Mouse (Mus musculus) forebrain, postnatal 0 days (tissue): ENCODE results near the gene Gm17428. TPM values are rescaled to one million over a fixed set of nuclear protein-coding genes. Genes with fewer than 3 reads are reported as not detected.

Experiments
- ATAC-seq: fragments of 200-750 bp; cut with Nextera tagmentation; 2 replicates; pipeline ENCODE4 v1.8.0; 2017; ENCODE audit warnings: mild to moderate bottlenecking, moderate library complexity
- DNase-seq: peaks from one replicate; pipeline ENCODE4 v3.0.0-alpha.2; 2015
- H3K27ac ChIP-seq: fragments of 300-500 bp; sonication (generic); 2 replicates; pipeline ENCODE4 v1.5.1; 2014; ENCODE audit warnings: low read depth, mild to moderate bottlenecking, antibody characterized with exemption, low read length, moderate library complexity, mixed read lengths
- H3K27me3 ChIP-seq: fragments of 300-500 bp; sonication (generic); 2 replicates; pipeline ENCODE4 v1.6.1; 2014; ENCODE audit warnings: mild to moderate bottlenecking, low read length, mixed read lengths; ENCODE audit not compliant: insufficient read depth
- H3K36me3 ChIP-seq: fragments of 300-500 bp; sonication (generic); 2 replicates; pipeline ENCODE4 v1.6.1; 2014; ENCODE audit warnings: mild to moderate bottlenecking, moderate library complexity; ENCODE audit not compliant: insufficient read depth
- H3K4me1 ChIP-seq: fragments of 300-500 bp; sonication (generic); 2 replicates; pipeline ENCODE4 v1.6.1; 2014; ENCODE audit warnings: antibody characterized with exemption; ENCODE audit not compliant: insufficient read depth
- H3K4me2 ChIP-seq: fragments of 300-500 bp; sonication (generic); 2 replicates; pipeline ENCODE4 v1.6.1; 2014; ENCODE audit warnings: low read depth, mild to moderate bottlenecking, moderate library complexity
- H3K4me3 ChIP-seq: fragments of 300-500 bp; sonication (generic); 2 replicates; pipeline ENCODE4 v1.5.1; 2014; ENCODE audit warnings: low read depth, low read length, mixed read lengths
- H3K9ac ChIP-seq: fragments of 300-500 bp; sonication (generic); 2 replicates; pipeline ENCODE4 v1.6.1; 2014; ENCODE audit warnings: mild to moderate bottlenecking
- H3K9me3 ChIP-seq: fragments of 300-500 bp; sonication (generic); 2 replicates; pipeline ENCODE4 v1.6.1; 2016; ENCODE audit warnings: low read length
- CTCF ChIP-seq: sonication (generic); IDR thresholded peaks from 2 replicates; pipeline ENCODE4 v1.5.1; 2016; ENCODE audit warnings: antibody characterized with exemption, control low read depth, low read depth
- WGBS: fragments of 180-500 bp; shearing (Covaris S2); extraction: QIAGEN DNeasy Blood & Tissue Kit; methylation state at CpG from one replicate; pipeline ENCODE4 v1.1.7; 2014; 5-methylcytosine and 5-hydroxymethylcytosine counted together
- polyA plus RNA-seq: library from polyadenylated mRNA; unstranded; fragments of >200 nt; fragmentation: Nextera tagmentation; extraction: Ambion mirVana; gene quantifications from 2 replicates; pipeline ENCODE4 v1.2.1, GENCODE M21; 2015
- total RNA-seq: library from RNA; depleted of rRNA; stranded (reverse); fragments of >200 nt; gene quantifications from 2 replicates; pipeline ENCODE4 v1.2.3, GENCODE M21; 2014

The Gm17428 gene
- total and polyA plus RNA-seq, 2 experiments from 2014 or later = not detected

DNA sequence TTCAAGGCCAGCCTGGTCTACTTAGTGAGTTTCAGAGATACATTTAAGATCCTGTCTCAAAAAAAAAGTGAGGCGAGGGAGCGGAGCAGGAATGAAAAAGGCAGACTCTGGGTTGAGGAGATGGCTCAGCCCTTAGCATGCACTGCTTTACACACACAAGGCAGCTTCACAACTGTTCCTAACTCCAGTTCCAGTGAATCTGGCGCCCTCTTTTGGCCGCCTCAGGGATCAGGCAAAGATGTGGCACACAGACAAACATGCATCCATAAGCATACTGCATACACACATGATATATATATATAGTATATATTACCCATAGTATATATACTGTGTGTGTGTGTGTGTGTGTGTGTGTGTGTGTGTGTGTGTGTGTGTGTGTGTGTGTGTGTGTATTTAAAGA, 34.4 kb downstream of the Gm17428 start:
- peak; percentile 60 for TF ChIP-seq CTCF
- Histone ChIP-seq H3K9ac (no peak overlapping the region), H3K4me3 (no peak overlapping the region), H3K4me2 (no peak overlapping the region), H3K27ac (no peak overlapping the region), H3K9me3 (no peaks in the 10 kb centered on the region), H3K36me3 (no peaks in the 10 kb centered on the region), H3K27me3 (no peaks in the 10 kb centered on the region), H3K4me1 (no peaks in the 10 kb centered on the region)
- WGBS = 60% methylated on average over 4 of the region's 4 CpGs
- ATAC-seq (no peak), DNase-seq (peak; percentile 54)

GRCm38 (mm10) chr14:55014591-55014990, 37.9 kb downstream of the Gm17428 start:
- WGBS = under 1% methylated on average over 27 of the region's 27 CpGs
- DNase-seq (no peak), ATAC-seq (peak; percentile 38)
- no peaks in the 10 kb centered on the region; the same call in 1 of the 2 replicates for H3K36me3 ChIP-seq
- TF ChIP-seq CTCF = no peak
- peak overlapping the region; percentile 97 for H3K27ac ChIP-seq
- no peaks in the 10 kb centered on the region for H3K27me3 ChIP-seq
- H3K4me2 ChIP-seq = peak overlapping the region; percentile 83
- H3K4me3 ChIP-seq = peak overlapping the region; percentile 49
- H3K9me3 ChIP-seq = no peaks in the 10 kb centered on the region
- H3K4me1 ChIP-seq = no peaks in the 10 kb centered on the region
- peak overlapping the region; percentile 72 for H3K9ac ChIP-seq

DNA sequence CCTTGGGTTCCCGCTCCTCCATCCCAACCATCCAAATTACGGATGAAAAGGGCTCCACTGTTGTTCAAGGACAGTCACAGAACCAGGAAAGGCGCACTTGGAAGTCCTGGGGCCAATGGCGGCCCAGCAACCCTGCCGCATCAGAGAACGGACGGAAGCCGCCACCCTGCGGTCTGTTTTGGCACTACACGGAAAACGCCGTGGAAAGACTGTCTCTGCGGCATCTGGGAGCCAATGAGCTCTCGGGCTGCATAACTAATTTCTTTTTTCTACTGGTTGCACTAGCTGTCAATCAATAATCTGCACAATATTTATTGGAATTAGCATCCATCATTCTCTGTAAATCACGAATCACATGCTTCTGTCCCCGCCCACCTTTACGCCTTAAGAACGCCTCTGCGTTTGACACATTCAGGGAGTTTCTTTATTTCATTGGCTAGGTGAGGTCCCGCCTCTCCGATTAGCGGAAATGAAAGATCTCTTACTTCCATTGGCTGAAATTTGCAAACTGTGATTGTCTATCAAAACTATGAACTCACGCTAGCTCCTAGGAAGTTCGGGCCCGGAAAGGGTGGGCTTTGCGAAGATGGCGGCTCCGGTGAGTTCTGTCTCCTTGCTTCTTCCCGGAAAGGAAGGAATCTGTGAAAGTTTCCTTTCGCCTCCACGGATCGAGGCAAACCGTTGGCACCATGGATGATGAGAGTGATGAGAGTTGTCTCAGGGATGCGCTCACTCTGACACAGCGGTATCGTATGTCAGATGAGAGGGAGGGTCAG, 38.4 kb downstream of the Gm17428 start, which contains the start of gene Ngdn:
Gene Ngdn (plus strand): TSS at position 464 of the 776 bp plus-strand sequence.
- Histone ChIP-seq H3K9ac (peak within 1 kb of the TSS; percentile 72), H3K4me1 (no peaks in the 10 kb centered on the region), H3K9me3 (no peaks in the 10 kb centered on the region), H3K27ac (peak within 1 kb of the TSS; percentile 97), H3K4me3 (peak within 1 kb of the TSS; percentile 85), H3K27me3 (no peaks in the 10 kb centered on the region), H3K4me2 (peak within 1 kb of the TSS; percentile 86), H3K36me3 (no peaks in the 10 kb centered on the region; the same call in 1 of the 2 replicates)
- peak; percentile 97 for TF ChIP-seq CTCF
- ATAC-seq = peak; percentile 97
- DNase-seq = peak; percentile 99
- WGBS = under 1% methylated on average over 36 of the region's 36 CpGs

- Histone ChIP-seq H3K9ac (peak overlapping the region; percentile 70), H3K27me3 (no peaks in the 10 kb centered on the region), H3K9me3 (no peaks in the 10 kb centered on the region), H3K4me3 (peak overlapping the region; percentile 85), H3K4me1 (no peaks in the 10 kb centered on the region), H3K36me3 (peaks cover 5% of the 10 kb centered on the region), H3K4me2 (peak overlapping the region; percentile 86), H3K27ac (peak overlapping the region; percentile 72)
- no peak for TF ChIP-seq CTCF
- 1% methylated on average over 17 of the region's 17 CpGs for WGBS
- no peak for DNase-seq
- 0 out of 2 replicates have a peak, but pooled peaks have one; percentile 0 for ATAC-seq
These were observed 39.0 kb downstream of the Gm17428 start for GRCm38 (mm10) chr14:55015767-55016111.

- TF ChIP-seq CTCF = no peak
- Histone ChIP-seq H3K4me1 (no peaks in the 10 kb centered on the region), H3K27me3 (no peaks in the 10 kb centered on the region), H3K27ac (no peak overlapping the region), H3K9me3 (no peaks in the 10 kb centered on the region), H3K4me2 (no peak overlapping the region), H3K9ac (no peak overlapping the region), H3K36me3 (peaks cover 16% of the 10 kb centered on the region), H3K4me3 (no peak overlapping the region)
- DNase-seq = no peak
- ATAC-seq = no peak
- WGBS = 93% methylated on average over 16 of the region's 16 CpGs
These were observed 40.1 kb downstream of the Gm17428 start for GRCm38 (mm10) chr14:55016876-55017275.

DNA sequence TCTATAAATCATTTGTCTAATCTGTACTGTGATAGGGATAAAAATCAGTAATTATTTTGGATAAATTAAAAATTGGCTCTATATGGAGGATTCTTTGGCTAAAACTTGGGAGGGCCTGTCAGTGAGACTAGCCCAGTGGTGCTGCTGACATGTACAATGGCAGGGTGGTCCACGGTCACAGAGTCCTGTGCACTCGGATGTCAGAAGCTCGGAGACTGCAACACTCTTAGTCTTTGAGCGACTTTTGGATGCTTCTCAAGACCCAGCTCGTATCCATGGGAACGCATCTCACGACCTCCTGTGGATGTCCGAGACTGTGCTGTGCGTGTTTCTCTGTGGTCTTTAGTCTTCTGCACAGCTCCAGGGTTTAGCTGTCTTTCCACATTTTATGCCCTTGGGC, 43.7 kb downstream of the Gm17428 start:
- DNase-seq = no peak
- no peak overlapping the region for H3K9ac ChIP-seq
- no peak for ATAC-seq
- no peaks in the 10 kb centered on the region for H3K27me3 ChIP-seq
- no peak for TF ChIP-seq CTCF
- WGBS = 52% methylated on average over 9 of the region's 9 CpGs
- H3K4me2 ChIP-seq = no peak overlapping the region
- H3K9me3 ChIP-seq = no peaks in the 10 kb centered on the region
- no peaks in the 10 kb centered on the region for H3K4me1 ChIP-seq
- no peak overlapping the region for H3K4me3 ChIP-seq
- peaks cover 45% of the 10 kb centered on the region for H3K36me3 ChIP-seq
- H3K27ac ChIP-seq = no peak overlapping the region

- Histone ChIP-seq H3K4me3 (no peak overlapping the region), H3K27me3 (no peaks in the 10 kb centered on the region), H3K36me3 (peaks cover 46% of the 10 kb centered on the region), H3K9ac (no peak overlapping the region), H3K4me2 (no peak overlapping the region), H3K4me1 (no peaks in the 10 kb centered on the region; the same call in 1 of the 2 replicates), H3K27ac (no peak overlapping the region), H3K9me3 (no peaks in the 10 kb centered on the region)
- DNase-seq = no peak
- ATAC-seq = no peak
- no peak for TF ChIP-seq CTCF
- 87% methylated on average over 15 of the region's 15 CpGs for WGBS
These were observed 46.3 kb downstream of the Gm17428 start for GRCm38 (mm10) chr14:55023011-55023410.
